Mouse (Mus musculus) forebrain, embryonic 10.5 days (tissue): ENCODE results near the gene 1520401A03Rik. TPM values are rescaled to one million over a fixed set of nuclear protein-coding genes. Genes with fewer than 3 reads are reported as not detected.
"Not testable (repeated sequence)": the region's sequence is repeated elsewhere in the genome, so short reads cannot be mapped to it uniquely, and the experiment has no call there.

Experiments
- DNase-seq: peaks from one replicate; pipeline ENCODE4 v3.0.0-alpha.2; 2017; ENCODE audit warnings: low spot score; ENCODE audit errors: extremely low spot score
- H3K27ac ChIP-seq: fragments of 300-500 bp; sonication (generic); 2 replicates; pipeline ENCODE4 v1.5.1; 2016; ENCODE audit warnings: mild to moderate bottlenecking
- H3K27me3 ChIP-seq: fragments of 300-500 bp; sonication (generic); 2 replicates; pipeline ENCODE4 v1.6.1; 2016; ENCODE audit warnings: mild to moderate bottlenecking; ENCODE audit not compliant: poor library complexity, severe bottlenecking
- H3K36me3 ChIP-seq: fragments of 300-500 bp; sonication (generic); replicated peaks from 2 replicates; pipeline ENCODE4 v1.6.1; 2016; ENCODE audit warnings: mild to moderate bottlenecking, moderate library complexity
- H3K4me1 ChIP-seq: fragments of 300-500 bp; sonication (generic); 2 replicates; pipeline ENCODE4 v1.6.1; 2016
- H3K4me3 ChIP-seq: fragments of 300-500 bp; sonication (generic); 2 replicates; pipeline ENCODE4 v1.5.1; 2016; ENCODE audit warnings: mild to moderate bottlenecking, moderate library complexity
- H3K9me3 ChIP-seq: fragments of 300-500 bp; sonication (generic); 2 replicates; pipeline ENCODE4 v1.6.1; 2016; ENCODE audit warnings: mild to moderate bottlenecking, moderate library complexity
- WGBS: fragments of 180-500 bp; shearing (Covaris S2); methylation state at CpG from one replicate; pipeline ENCODE4 v1.1.7; 2016; 5-methylcytosine and 5-hydroxymethylcytosine counted together
- polyA plus RNA-seq: library from polyadenylated mRNA; unstranded; fragments of >200 nt; fragmentation: Nextera tagmentation; extraction: Ambion mirVana; gene quantifications from 2 replicates; pipeline ENCODE4 v1.2.1, GENCODE M21; 2016

Gene 1520401A03Rik
- 0.06 TPM in 1 of 2 replicates, not detected in the other for polyA plus RNA-seq

- no peaks in the 10 kb centered on the region for H3K36me3 ChIP-seq
- no peaks in the 10 kb centered on the region for H3K9me3 ChIP-seq
- DNase-seq = no peak
- H3K27me3 ChIP-seq = 0 out of 2 replicates have a peak, but pooled peaks cover 10% of the 10 kb centered on the region
- no peak within 1 kb of the TSS for H3K4me3 ChIP-seq
- 87% methylated on average over 7 of the region's 7 CpGs for WGBS
- peaks cover 24% of the 10 kb centered on the region for H3K4me1 ChIP-seq
- H3K27ac ChIP-seq = no peak within 1 kb of the TSS
Observed at GRCm38 (mm10) chr17:23722376-23723125, at the start of gene 1520401A03Rik. 1520401A03Rik (minus strand) TSS chr17:23722783.

DNA sequence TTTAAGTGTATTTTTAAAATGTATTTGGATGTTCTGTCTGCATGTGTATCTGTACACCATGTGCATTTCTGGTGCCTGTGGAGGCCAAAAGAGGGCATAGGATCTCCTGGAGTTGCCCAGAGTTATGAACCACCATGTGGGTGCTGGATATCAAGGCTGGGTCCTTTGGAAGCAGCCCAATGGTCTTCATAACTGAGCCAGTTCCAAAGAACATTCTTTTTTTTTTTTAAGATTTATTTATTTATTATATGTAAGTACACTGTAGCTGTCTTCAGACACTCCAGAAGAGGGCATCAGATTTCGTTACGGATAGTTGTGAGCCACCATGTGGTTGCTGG lies 49.6 kb upstream of the 1520401A03Rik start:
- DNase-seq, H3K27ac ChIP-seq, H3K9me3 ChIP-seq, H3K27me3 ChIP-seq: not testable (repeated sequence)
- peaks cover 27% of the 10 kb centered on the region for H3K36me3 ChIP-seq
- 88% methylated on average over 2 of the region's 2 CpGs for WGBS
- peak overlapping the region; percentile 83 for H3K4me3 ChIP-seq
- peaks cover 27% of the 10 kb centered on the region for H3K4me1 ChIP-seq

GRCm38 (mm10) chr17:23771284-23772218 lies 49.0 kb upstream of the 1520401A03Rik start, which contains the start of gene Flywch1:
Flywch1 (minus strand) TSS chr17:23771602.
- H3K4me1 ChIP-seq = peaks cover 27% of the 10 kb centered on the region
- H3K36me3 ChIP-seq = peaks cover 32% of the 10 kb centered on the region
- no peaks in the 10 kb centered on the region for H3K27me3 ChIP-seq
- H3K27ac ChIP-seq = peak within 1 kb of the TSS; percentile 96
- WGBS = 3% methylated on average over 58 of the region's 58 CpGs
- H3K4me3 ChIP-seq = peak within 1 kb of the TSS; percentile 83
- H3K9me3 ChIP-seq = no peaks in the 10 kb centered on the region
- peak; percentile 99 for DNase-seq

DNA sequence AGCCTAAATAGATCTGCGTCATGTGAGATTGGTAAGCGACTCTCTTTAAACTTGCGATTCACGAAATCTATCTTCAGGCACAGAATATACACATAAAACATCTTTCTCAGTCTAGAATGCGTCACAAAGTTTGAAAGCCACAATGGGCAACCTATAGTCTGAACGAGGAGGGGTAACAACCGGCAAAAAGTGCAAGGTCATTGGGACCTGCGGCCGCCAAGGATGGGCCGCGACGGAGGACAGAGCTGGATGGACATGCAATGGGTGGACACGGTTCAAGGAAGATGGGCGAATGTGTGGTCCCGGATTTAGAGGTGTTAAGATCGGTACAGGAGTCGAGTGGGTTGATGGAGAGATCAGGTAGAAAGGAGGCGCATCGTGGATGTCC lies 48.3 kb upstream of the 1520401A03Rik start:
- Histone ChIP-seq H3K4me1 (peaks cover 27% of the 10 kb centered on the region), H3K36me3 (peaks cover 38% of the 10 kb centered on the region), H3K9me3 (no peaks in the 10 kb centered on the region), H3K27me3 (no peaks in the 10 kb centered on the region), H3K27ac (peak overlapping the region; percentile 96), H3K4me3 (peak overlapping the region; percentile 83)
- DNase-seq = no peak
- under 1% methylated on average over 19 of the region's 19 CpGs for WGBS

- Histone ChIP-seq H3K27me3 (no peaks in the 10 kb centered on the region), H3K4me1 (peaks cover 27% of the 10 kb centered on the region), H3K9me3 (no peaks in the 10 kb centered on the region), H3K36me3 (peaks cover 41% of the 10 kb centered on the region), H3K4me3 (peak overlapping the region; percentile 83), H3K27ac (peak overlapping the region; percentile 96)
- WGBS = 11% methylated on average over 2 of the region's 2 CpGs
- DNase-seq = no peak
Observed at GRCm38 (mm10) chr17:23770493-23770892, 47.9 kb upstream of the 1520401A03Rik start.

DNA sequence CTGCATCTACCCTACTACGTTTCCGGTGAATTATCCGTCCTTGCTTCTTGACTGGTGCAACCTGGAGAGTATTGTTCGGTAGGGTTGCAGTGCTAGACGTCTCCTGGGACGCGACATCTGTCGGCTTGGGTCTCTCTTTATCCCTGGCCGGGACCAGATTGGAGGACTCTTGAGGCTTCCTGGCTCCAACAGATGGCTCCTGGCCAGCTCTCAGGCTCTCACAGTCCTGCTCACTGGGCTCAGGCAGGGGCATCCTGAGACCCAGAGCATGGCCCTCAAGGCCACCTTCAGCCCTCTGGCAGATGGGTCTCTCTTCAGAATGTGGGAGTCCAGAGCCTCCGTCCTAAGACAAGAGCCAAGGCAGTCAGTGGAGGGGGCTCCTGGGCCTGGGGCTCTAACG lies 40.4 kb upstream of the 1520401A03Rik start:
- no peak for DNase-seq
- WGBS = 94% methylated on average over 11 of the region's 11 CpGs
- H3K9me3 ChIP-seq = peaks cover 3% of the 10 kb centered on the region; the same call in 1 of the 2 replicates
- H3K4me1 ChIP-seq = no peaks in the 10 kb centered on the region
- peaks cover 87% of the 10 kb centered on the region for H3K36me3 ChIP-seq
- H3K27me3 ChIP-seq = no peaks in the 10 kb centered on the region
- no peak overlapping the region for H3K4me3 ChIP-seq
- no peak overlapping the region for H3K27ac ChIP-seq

GRCm38 (mm10) chr17:23761155-23761554 lies 38.6 kb upstream of the 1520401A03Rik start:
- Histone ChIP-seq H3K27me3 (no peaks in the 10 kb centered on the region), H3K4me1 (no peaks in the 10 kb centered on the region), H3K36me3 (peaks cover 91% of the 10 kb centered on the region), H3K9me3 (peaks cover 3% of the 10 kb centered on the region; the same call in 1 of the 2 replicates), H3K4me3 (no peak overlapping the region), H3K27ac (no peak overlapping the region)
- WGBS = 94% methylated on average over 3 of the region's 3 CpGs
- DNase-seq = no peak

GRCm38 (mm10) chr17:23760231-23760630 lies 37.6 kb upstream of the 1520401A03Rik start:
- DNase-seq = no peak
- Histone ChIP-seq H3K27ac (no peak overlapping the region), H3K27me3 (no peaks in the 10 kb centered on the region), H3K4me3 (no peak overlapping the region), H3K36me3 (peaks cover 94% of the 10 kb centered on the region), H3K4me1 (no peaks in the 10 kb centered on the region), H3K9me3 (peaks cover 3% of the 10 kb centered on the region; the same call in 1 of the 2 replicates)
- 95% methylated on average over 9 of the region's 9 CpGs for WGBS

DNA sequence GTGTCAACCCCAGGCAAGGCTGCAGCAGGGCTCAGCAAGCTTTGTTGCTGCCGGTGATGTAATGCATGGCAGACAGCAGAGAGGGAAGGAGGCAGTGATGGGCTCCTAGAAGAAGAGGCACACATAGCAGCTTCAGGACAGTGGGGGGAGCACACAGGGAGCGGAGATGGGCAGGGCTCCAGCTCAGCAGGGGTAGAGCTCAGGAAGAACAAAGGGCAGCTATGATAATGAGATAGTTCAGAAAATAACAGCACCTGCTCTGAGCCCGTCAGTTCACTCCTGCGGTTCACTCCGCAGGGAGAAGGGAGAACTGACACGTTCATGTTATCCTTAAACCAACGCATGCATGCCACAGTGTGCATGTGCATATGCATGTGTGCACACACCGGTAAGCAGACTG lies 36.2 kb upstream of the 1520401A03Rik start:
- no peak overlapping the region for H3K4me3 ChIP-seq
- peaks cover 3% of the 10 kb centered on the region; the same call in 1 of the 2 replicates for H3K9me3 ChIP-seq
- no peaks in the 10 kb centered on the region for H3K27me3 ChIP-seq
- H3K36me3 ChIP-seq = peaks cover 100% of the 10 kb centered on the region
- no peaks in the 10 kb centered on the region for H3K4me1 ChIP-seq
- DNase-seq = no peak
- H3K27ac ChIP-seq = no peak overlapping the region
- 87% methylated on average over 8 of the region's 8 CpGs for WGBS

GRCm38 (mm10) chr17:23757581-23757980 lies 35.0 kb upstream of the 1520401A03Rik start:
- Histone ChIP-seq H3K27me3 (no peaks in the 10 kb centered on the region), H3K4me1 (no peaks in the 10 kb centered on the region), H3K9me3 (peaks cover 3% of the 10 kb centered on the region; the same call in 1 of the 2 replicates), H3K36me3 (peaks cover 100% of the 10 kb centered on the region), H3K27ac (no peak overlapping the region), H3K4me3 (no peak overlapping the region)
- WGBS = 94% methylated on average over 9 of the region's 9 CpGs
- no peak for DNase-seq

DNA sequence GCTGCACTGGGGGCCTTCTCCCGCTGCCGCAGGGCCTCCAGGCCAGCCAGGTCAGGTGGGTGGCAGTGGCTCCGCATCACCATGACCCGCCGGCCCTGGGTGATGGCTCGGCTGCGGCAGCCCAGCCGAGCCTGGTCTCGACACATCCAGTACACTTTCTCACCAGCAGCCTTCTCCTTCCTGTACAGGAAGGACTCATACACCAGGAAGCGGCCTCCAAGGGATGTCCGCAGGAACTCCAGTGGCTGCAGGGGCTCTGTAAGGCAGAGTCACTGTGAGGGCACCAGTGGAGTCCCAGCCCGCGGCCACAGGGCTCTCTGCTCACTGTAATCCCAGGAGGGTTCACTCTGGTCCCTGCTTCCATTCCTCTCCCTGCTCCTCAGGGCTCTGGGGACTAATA lies 33.1 kb upstream of the 1520401A03Rik start:
- Histone ChIP-seq H3K4me3 (no peak overlapping the region), H3K27ac (no peak overlapping the region), H3K4me1 (no peaks in the 10 kb centered on the region), H3K27me3 (no peaks in the 10 kb centered on the region), H3K36me3 (peaks cover 97% of the 10 kb centered on the region), H3K9me3 (peaks cover 3% of the 10 kb centered on the region; the same call in 1 of the 2 replicates)
- DNase-seq = no peak
- 90% methylated on average over 13 of the region's 13 CpGs for WGBS

- H3K9me3 ChIP-seq = no peaks in the 10 kb centered on the region
- H3K4me3 ChIP-seq = no peak overlapping the region
- no peak for DNase-seq
- peaks cover 40% of the 10 kb centered on the region for H3K36me3 ChIP-seq
- WGBS = 81% methylated on average over 11 of the region's 11 CpGs
- peaks cover 25% of the 10 kb centered on the region for H3K4me1 ChIP-seq
- H3K27ac ChIP-seq = no peak overlapping the region
- peaks cover 43% of the 10 kb centered on the region for H3K27me3 ChIP-seq
Observed at GRCm38 (mm10) chr17:23749400-23750191, 27.0 kb upstream of the 1520401A03Rik start.
